Mouse (Mus musculus): Measurements from ENCODE around the gene Flt3.

DNA sequence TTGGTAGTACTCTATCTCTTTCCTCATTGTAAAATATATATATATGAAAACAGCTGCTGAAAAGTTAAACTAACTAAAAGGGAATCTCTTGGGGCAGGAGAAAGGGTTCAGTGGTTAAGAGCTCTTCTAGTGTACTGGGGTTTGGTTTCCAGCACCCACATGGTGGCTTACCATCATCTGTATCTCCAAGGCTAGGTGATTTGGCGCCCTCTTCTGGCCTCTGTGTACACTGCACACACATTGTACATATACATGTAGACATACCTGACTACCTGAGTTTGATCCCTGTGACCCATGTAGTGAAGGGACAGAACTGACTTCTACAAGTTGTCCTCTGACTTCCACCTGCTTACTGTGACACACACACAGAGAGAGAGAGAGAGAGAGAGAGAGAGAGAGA is 5.2 kb downstream of the Flt3 start:
- TF ChIP-seq GATA1 (IDR thresholded peaks at IDR 0.05; ENCODE audit: borderline replicate concordance, low read length) (no peak), FLI1 (IDR thresholded peaks at IDR 0.05; ENCODE audit: low read length) (no peak)
